Comparison of ENCODE assay signal across 8 mouse cellular contexts in genomic region chr8:128358756-128359520, GRCm38 (mm10). TPM values are rescaled to one million over a fixed set of nuclear protein-coding genes. Genes with fewer than 3 reads are reported as not detected.
A peak's percentile ranks its signal among the peaks of the same experiment; 100 is the strongest.
DNase-seq lines count a peak whose midpoint lies in the region; ATAC-seq and TF ChIP-seq lines count a peak whose summit lies in the region.

No protein-coding gene starts in this region.

- no peaks in the 10 kb centered on the region for H3K36me3 ChIP-seq in hindbrain, embryonic 13.5 days
- H3K36me3 ChIP-seq in lung, postnatal 0 days (ENCODE audit: insufficient read depth, low read length), result no peaks in the 10 kb centered on the region

- peak; percentile 90 for DNase-seq in MN1 (ENCODE audit: low spot score)
- peak; percentile 50 to 68 for DNase-seq in frontal cortex, postnatal 36 days (ENCODE audit: low spot score in 2 of 2)
- DNase-seq in layer of hippocampus, postnatal 25 days (ENCODE audit: extremely low spot score in 1 of 2, low spot score in 1 of 2), result peak; percentile 58 to 62
- peak; percentile 91 for DNase-seq in lung, postnatal 0 days (ENCODE audit: low spot score)
- DNase-seq in retina, embryonic 14.5 days (ENCODE audit: low spot score), result peak; percentile 66
- DNase-seq in B cell, adult 2 months, result no peak

- TF ChIP-seq CTCF in lung, postnatal 0 days (IDR thresholded peaks at IDR 0.05), result no peak

- H3K4me3 ChIP-seq in brown adipose tissue, adult 24 weeks (ENCODE audit: insufficient read depth, low read depth, low read length), result peak overlapping the region; percentile 96
- H3K4me3 ChIP-seq in hindbrain, embryonic 13.5 days, result peak overlapping the region; percentile 87
- H3K4me3 ChIP-seq in lung, postnatal 0 days (ENCODE audit: low read depth, low read length), result peak overlapping the region; percentile 82

- H3K4me2 ChIP-seq in hindbrain, embryonic 13.5 days, result peak overlapping the region; percentile 98
- peak overlapping the region; percentile 86 for H3K4me2 ChIP-seq in lung, postnatal 0 days (replicated peaks; ENCODE audit: low read depth, low read length)

- H3K27ac ChIP-seq in brown adipose tissue, adult 24 weeks (replicated peaks; ENCODE audit: low read depth, low read length), result peak overlapping the region; percentile 98
- peak overlapping the region; percentile 97 for H3K27ac ChIP-seq in hindbrain, embryonic 13.5 days
- peak overlapping the region; percentile 88 for H3K27ac ChIP-seq in lung, postnatal 0 days (ENCODE audit: low read length)

- 0 out of 2 replicates have a peak, but pooled peaks cover 4% of the 10 kb centered on the region for H3K27me3 ChIP-seq in hindbrain, embryonic 13.5 days
- H3K27me3 ChIP-seq in lung, postnatal 0 days (replicated peaks; ENCODE audit: insufficient read depth, low read length), result no peaks in the 10 kb centered on the region

- peaks cover 5% of the 10 kb centered on the region; the same call in 1 of the 2 replicates for H3K4me1 ChIP-seq in brown adipose tissue, adult 24 weeks (ENCODE audit: control insufficient read depth, insufficient read depth, insufficient read length, low read length)
- peaks cover 56% of the 10 kb centered on the region for H3K4me1 ChIP-seq in hindbrain, embryonic 13.5 days (replicated peaks)
- no peaks in the 10 kb centered on the region; the same call in 1 of the 2 replicates for H3K4me1 ChIP-seq in lung, postnatal 0 days (ENCODE audit: insufficient read depth, low read depth, low read length)

- H3K9ac ChIP-seq in hindbrain, embryonic 13.5 days, result peak overlapping the region; percentile 95
- peak overlapping the region; percentile 79 for H3K9ac ChIP-seq in lung, postnatal 0 days (replicated peaks; ENCODE audit: low read depth)

- peak; percentile 41 for ATAC-seq in hindbrain, embryonic 13.5 days (ENCODE audit: low FRiP score)
- ATAC-seq in lung, postnatal 0 days, result peak; percentile 32

- WGBS in hindbrain, embryonic 13.5 days, result under 1% methylated on average over 37 of the region's 41 CpGs
- WGBS in lung, postnatal 0 days, result under 1% methylated on average over 36 of the region's 41 CpGs

- TF ChIP-seq EP300 in lung, postnatal 0 days (IDR thresholded peaks at IDR 0.05), result 0 out of 2 replicates have a peak, but pooled peaks have one; percentile 23

- H3K9me3 ChIP-seq in hindbrain, embryonic 13.5 days, result no peaks in the 10 kb centered on the region
- no peaks in the 10 kb centered on the region for H3K9me3 ChIP-seq in lung, postnatal 0 days (ENCODE audit: low read length)

RNA-seq across cellular contexts. Expression of gene Nrp1, which starts 0.5 kb away (rescaled TPM):
- polyA plus RNA-seq in brown adipose tissue, adult 24 weeks (2012; ENCODE audit: insufficient read depth, insufficient read length, missing spikeins), result 56.0 and 73.5 TPM in 2 replicates
- 82.5 and 90.4 TPM in 2 replicates for polyA plus RNA-seq in hindbrain, embryonic 13.5 days (2015; fragmentation: Nextera tagmentation; extraction: Ambion mirVana)
- total RNA-seq in layer of hippocampus, postnatal 25 days (2021), result 100 to 1,000 TPM in 1 of 2 experiments, 10 to 100 TPM in 1; 96.2 to 111 TPM
- polyA plus RNA-seq in lung, postnatal 0 days (2015; fragmentation: Nextera tagmentation; extraction: Ambion mirVana), result 158 and 187 TPM in 2 replicates

Comparison
In these comparisons a context has a peak if more than half of its experiments do, and no peak if none do; other contexts are left out.
1. DNase-seq: peak in MN1 (single experiment), frontal cortex, postnatal 36 days (2 of 2), layer of hippocampus, postnatal 25 days (2 of 2), lung, postnatal 0 days (single experiment) and retina, embryonic 14.5 days (single experiment); none in B cell, adult 2 months (0 of 2).
2. Peak in every context shown above with its lines, with median percentiles within 50 percentile points of each other: H3K27ac ChIP-seq and H3K4me3 ChIP-seq.